Mouse (Mus musculus) neural tube, embryonic 12.5 days (tissue): ENCODE data around the gene Defb45. TPM values are rescaled to one million over a fixed set of nuclear protein-coding genes. Genes with fewer than 3 reads are reported as not detected.

Source experiments
- ATAC-seq: fragments of 200-750 bp; cut with Nextera tagmentation; 2 replicates; pipeline ENCODE4 v1.8.0; 2017; ENCODE audit warnings: low read depth, mild to moderate bottlenecking, moderate TSS enrichment, moderate library complexity; ENCODE audit not compliant: low FRiP score
- H3K27ac ChIP-seq: fragments of 300-500 bp; sonication (generic); 2 replicates; pipeline ENCODE4 v1.5.1; 2016
- H3K27me3 ChIP-seq: fragments of 300-500 bp; sonication (generic); replicated peaks from 2 replicates; pipeline ENCODE4 v1.6.1; 2016; ENCODE audit warnings: mild to moderate bottlenecking
- H3K36me3 ChIP-seq: fragments of 300-500 bp; sonication (generic); 2 replicates; pipeline ENCODE4 v1.6.1; 2016; ENCODE audit warnings: mild to moderate bottlenecking
- H3K4me1 ChIP-seq: fragments of 300-500 bp; sonication (generic); 2 replicates; pipeline ENCODE4 v1.6.1; 2016
- H3K4me2 ChIP-seq: fragments of 300-500 bp; sonication (generic); replicated peaks from 2 replicates; pipeline ENCODE4 v1.6.1; 2016; ENCODE audit warnings: mild to moderate bottlenecking
- H3K4me3 ChIP-seq: fragments of 300-500 bp; sonication (generic); 2 replicates; pipeline ENCODE4 v1.5.1; 2016
- H3K9ac ChIP-seq: fragments of 300-500 bp; sonication (generic); 2 replicates; pipeline ENCODE4 v1.6.1; 2016; ENCODE audit warnings: mild to moderate bottlenecking
- H3K9me3 ChIP-seq: fragments of 300-500 bp; sonication (generic); 2 replicates; pipeline ENCODE4 v1.6.1; 2016; ENCODE audit warnings: mild to moderate bottlenecking
- WGBS: fragments of 180-500 bp; shearing (Covaris S2); methylation state at CpG from one replicate; pipeline ENCODE4 v1.1.7; 2016; 5-methylcytosine and 5-hydroxymethylcytosine counted together
- polyA plus RNA-seq: library from polyadenylated mRNA; unstranded; fragments of >200 nt; fragmentation: Nextera tagmentation; extraction: Ambion mirVana; gene quantifications from 2 replicates; pipeline ENCODE4 v1.2.1, GENCODE M21; 2016

The Defb45 gene
- polyA plus RNA-seq, 1 experiment from 2014 or later, result not detected

DNA sequence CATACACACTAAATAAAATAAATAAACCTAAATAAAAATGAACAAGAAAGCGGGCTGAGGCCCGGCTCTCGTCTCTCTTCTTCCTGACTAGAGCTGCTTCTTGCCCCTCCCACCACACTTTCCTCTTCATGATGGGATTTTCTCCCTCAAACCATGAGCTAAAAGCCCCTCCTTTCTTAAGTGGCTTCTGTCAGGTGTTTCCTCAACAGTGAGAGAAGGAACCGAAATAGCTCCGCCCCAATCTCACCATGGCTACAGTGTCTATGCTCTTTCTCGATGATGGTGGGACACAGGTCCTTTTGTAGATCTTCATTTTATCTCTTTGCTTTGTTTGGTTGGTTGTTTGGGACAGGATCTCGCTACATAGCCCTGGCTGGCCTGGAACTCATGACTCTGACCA is 42.5 kb downstream of the Defb45 start:
- Histone ChIP-seq H3K4me1 (no peaks in the 10 kb centered on the region), H3K36me3 (no peaks in the 10 kb centered on the region), H3K4me2 (no peak overlapping the region), H3K9me3 (no peaks in the 10 kb centered on the region), H3K9ac (no peak overlapping the region), H3K27ac (no peak overlapping the region), H3K27me3 (no peaks in the 10 kb centered on the region), H3K4me3 (no peak overlapping the region)
- no peak for ATAC-seq
- 89% methylated on average over 7 of the region's 7 CpGs for WGBS

DNA sequence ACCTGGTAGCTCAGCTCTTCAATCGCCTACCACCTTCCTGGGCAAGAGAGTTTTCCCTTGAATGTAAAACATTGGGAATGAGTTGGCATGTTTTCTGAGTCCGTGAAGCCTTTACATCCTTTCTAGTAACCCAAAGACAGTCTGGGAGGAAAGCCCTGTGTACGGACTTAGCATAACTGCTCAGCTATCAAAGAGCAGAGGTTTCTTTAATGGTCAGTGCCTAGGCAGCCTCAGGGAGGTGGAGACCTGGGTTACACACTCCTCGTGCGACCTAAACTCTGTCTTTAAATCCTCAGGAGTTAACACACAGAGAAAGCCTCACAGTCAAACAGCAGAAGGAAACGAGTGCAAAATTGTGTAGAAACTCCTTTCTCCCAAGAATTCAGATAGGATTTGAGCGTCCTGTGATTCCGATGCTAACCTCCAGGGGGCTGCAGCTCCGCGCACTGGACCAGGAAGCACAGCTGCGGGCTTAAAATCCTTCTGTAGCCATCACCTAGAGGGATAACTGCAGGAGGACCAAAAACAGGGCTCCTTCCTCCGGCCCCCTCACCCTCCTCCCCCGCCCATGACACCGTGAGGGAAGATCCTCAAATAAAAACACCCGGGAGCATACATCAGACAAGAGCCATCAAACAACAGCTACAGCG is 45.3 kb downstream of the Defb45 start:
- WGBS, result 14% methylated on average over 16 of the region's 16 CpGs

DNA sequence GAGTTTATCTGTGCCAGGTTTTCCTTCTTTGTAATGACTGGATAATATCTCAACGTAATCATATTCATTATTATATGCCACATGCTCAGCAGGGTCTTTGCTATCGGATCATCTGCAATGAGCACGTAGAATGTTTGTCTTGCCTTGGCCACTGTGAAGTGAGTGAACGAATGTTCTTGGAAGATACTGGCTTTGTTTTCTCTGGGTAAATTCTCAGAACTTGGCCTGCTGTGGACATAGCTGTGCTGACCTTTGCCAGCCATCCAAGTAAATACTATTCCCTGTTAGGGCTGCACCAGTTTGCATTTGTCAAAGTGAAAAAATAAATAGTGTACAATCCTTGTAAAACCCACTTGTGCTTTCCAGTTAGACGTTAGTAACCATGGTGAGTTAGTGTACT is 51.1 kb downstream of the Defb45 start:
- no peaks in the 10 kb centered on the region for H3K27me3 ChIP-seq
- no peak for ATAC-seq
- H3K36me3 ChIP-seq, result no peaks in the 10 kb centered on the region
- H3K9me3 ChIP-seq, result no peaks in the 10 kb centered on the region
- H3K27ac ChIP-seq, result no peak overlapping the region
- WGBS, result 73% methylated on average over 5 of the region's 5 CpGs
- no peak overlapping the region for H3K9ac ChIP-seq
- H3K4me2 ChIP-seq, result no peak overlapping the region
- H3K4me3 ChIP-seq, result no peak overlapping the region
- H3K4me1 ChIP-seq, result no peaks in the 10 kb centered on the region

More for the DNA sequence above, 45.3 kb downstream of the Defb45 start:
- no peak overlapping the region for H3K9ac ChIP-seq
- H3K4me2 ChIP-seq, result peak overlapping the region; percentile 38; the same call in 1 of the 2 replicates
- H3K4me3 ChIP-seq, result no peak overlapping the region
- no peak overlapping the region for H3K27ac ChIP-seq
- H3K4me1 ChIP-seq, result no peaks in the 10 kb centered on the region
- H3K27me3 ChIP-seq, result no peaks in the 10 kb centered on the region
- no peak for ATAC-seq
- H3K36me3 ChIP-seq, result no peaks in the 10 kb centered on the region
- H3K9me3 ChIP-seq, result no peaks in the 10 kb centered on the region

DNA sequence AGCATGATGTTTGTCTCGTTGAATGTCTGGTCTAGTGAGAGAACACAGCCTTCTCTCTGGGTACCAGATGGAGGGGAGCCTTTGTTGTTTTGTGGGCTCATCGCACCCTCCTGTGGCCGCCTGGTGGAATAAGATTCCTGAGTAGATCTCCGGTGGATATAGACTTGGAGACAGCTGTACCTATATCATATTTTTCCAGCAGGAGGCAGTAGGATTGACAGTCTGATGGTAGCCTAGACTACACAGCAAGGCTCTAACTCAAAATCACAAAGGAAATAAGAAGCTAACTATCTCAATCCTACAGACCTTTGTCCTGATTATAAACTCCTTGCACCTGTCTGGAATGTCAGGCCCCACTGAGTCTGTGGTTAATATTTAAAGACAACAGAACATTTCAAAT is 54.5 kb downstream of the Defb45 start:
- Histone ChIP-seq H3K4me2 (no peak overlapping the region), H3K4me1 (no peaks in the 10 kb centered on the region), H3K36me3 (no peaks in the 10 kb centered on the region), H3K27me3 (no peaks in the 10 kb centered on the region), H3K27ac (no peak overlapping the region), H3K9ac (no peak overlapping the region), H3K4me3 (no peak overlapping the region), H3K9me3 (no peaks in the 10 kb centered on the region)
- ATAC-seq, result no peak
- WGBS, result 29% methylated on average over 4 of the region's 4 CpGs

DNA sequence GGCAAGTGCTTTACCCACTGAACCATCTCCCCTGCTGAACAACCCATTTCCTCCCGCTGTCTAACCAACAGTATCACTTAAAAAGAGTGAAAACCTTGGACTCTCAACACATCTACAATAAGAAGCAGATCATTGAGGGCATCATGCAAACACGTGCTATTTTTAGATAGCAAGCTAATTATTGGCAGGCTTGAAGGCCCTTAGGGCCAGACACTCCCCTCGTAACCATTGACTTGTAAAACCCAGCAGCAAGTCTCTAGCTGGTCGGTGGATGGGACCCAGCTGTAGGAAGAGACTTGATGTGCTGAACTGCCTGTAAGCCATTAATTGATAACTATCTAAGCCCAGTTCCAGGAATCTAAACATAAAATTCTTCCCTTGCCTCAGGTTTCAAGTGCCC is 55.7 kb downstream of the Defb45 start:
- Histone ChIP-seq H3K4me1 (no peaks in the 10 kb centered on the region), H3K36me3 (no peaks in the 10 kb centered on the region), H3K9me3 (no peaks in the 10 kb centered on the region), H3K4me3 (no peak overlapping the region), H3K27ac (no peak overlapping the region), H3K27me3 (no peaks in the 10 kb centered on the region), H3K4me2 (no peak overlapping the region), H3K9ac (no peak overlapping the region)
- no peak for ATAC-seq
- 80% methylated on average over 4 of the region's 4 CpGs for WGBS

Other genes with a start within 250 kb of the Defb45 start
- 14.7 and 16.5 TPM in 2 replicates for gene Nrsn2, start 222.8 kb downstream of the Defb45 start, polyA plus RNA-seq
- 18.5 and 18.9 TPM in 2 replicates for gene Sox12, start 201.3 kb downstream of the Defb45 start, polyA plus RNA-seq
- 47.9 and 49.8 TPM in 2 replicates for gene Zcchc3, start 184.4 kb downstream of the Defb45 start, polyA plus RNA-seq
- 0.53 and 0.61 TPM in 2 replicates for gene 6820408C15Rik, start 183.8 kb downstream of the Defb45 start, polyA plus RNA-seq
- gene Defb23, start 134.8 kb downstream of the Defb45 start, polyA plus RNA-seq, result not detected in 2 replicates
- gene Defb20, start 122.3 kb downstream of the Defb45 start, polyA plus RNA-seq, result not detected in 2 replicates
- gene Defb22, start 109.3 kb downstream of the Defb45 start, polyA plus RNA-seq, result not detected in 2 replicates
- gene Defb26, start 87.7 kb downstream of the Defb45 start, polyA plus RNA-seq, result not detected in 2 replicates
- gene Defb28, start 81.1 kb downstream of the Defb45 start, polyA plus RNA-seq, result not detected in 2 replicates
- gene Defb29, start 59.3 kb downstream of the Defb45 start, polyA plus RNA-seq, result not detected in 2 replicates
- gene Gm17416, start 30.1 kb downstream of the Defb45 start, polyA plus RNA-seq, result not detected in 2 replicates
- gene Defb21, start 26.7 kb downstream of the Defb45 start, polyA plus RNA-seq, result not detected in 2 replicates
- not detected in 2 replicates for gene Defb19, start 19.1 kb downstream of the Defb45 start, polyA plus RNA-seq
- gene Defb36, start 4.9 kb upstream of the Defb45 start, polyA plus RNA-seq, result not detected in 2 replicates
- gene Defb25, start 23.7 kb upstream of the Defb45 start, polyA plus RNA-seq, result not detected in 2 replicates
- gene Rem1, start 27.6 kb upstream of the Defb45 start, polyA plus RNA-seq, result 0.23 and 0.30 TPM in 2 replicates
- gene H13, start 70.1 kb upstream of the Defb45 start, polyA plus RNA-seq, result 141 and 145 TPM in 2 replicates
- gene Mcts2, start 87.6 kb upstream of the Defb45 start, polyA plus RNA-seq, result 42.8 and 47.7 TPM in 2 replicates
- 103 and 107 TPM in 2 replicates for gene Id1, start 136.9 kb upstream of the Defb45 start, polyA plus RNA-seq
- 3.7 and 4.4 TPM in 2 replicates for gene Cox4i2, start 154.8 kb upstream of the Defb45 start, polyA plus RNA-seq
- 149 and 153 TPM in 2 replicates for gene Bcl2l1, start 232.3 kb upstream of the Defb45 start, polyA plus RNA-seq
- gene Tpx2, start 248.6 kb upstream of the Defb45 start, polyA plus RNA-seq, result 78.1 and 80.9 TPM in 2 replicates